Mouse (Mus musculus) kidney, embryonic 14.5 days (tissue): ENCODE results near the gene Gm39115. TPM values are rescaled to one million over a fixed set of nuclear protein-coding genes. Genes with fewer than 3 reads are reported as not detected.
"Not testable (repeated sequence)": the region's sequence is repeated elsewhere in the genome, so short reads cannot be mapped to it uniquely, and the experiment has no call there.

Experiments
- ATAC-seq: fragments of 200-750 bp; cut with Nextera tagmentation; 2 replicates; pipeline ENCODE4 v1.8.0; 2017; ENCODE audit warnings: moderate number of reproducible peaks, mild to moderate bottlenecking, moderate TSS enrichment, moderate library complexity; ENCODE audit not compliant: low FRiP score, low TSS enrichment
- H3K27ac ChIP-seq: fragments of 300-500 bp; sonication (generic); 2 replicates; pipeline ENCODE4 v1.5.1; 2014; ENCODE audit warnings: low read depth, mild to moderate bottlenecking, low read length, moderate library complexity, mixed read lengths
- H3K27me3 ChIP-seq: fragments of 300-500 bp; sonication (generic); 2 replicates; pipeline ENCODE4 v1.6.1; 2014; ENCODE audit warnings: mild to moderate bottlenecking, low read length; ENCODE audit not compliant: control insufficient read depth, insufficient read depth
- H3K36me3 ChIP-seq: fragments of 300-500 bp; sonication (generic); 2 replicates; pipeline ENCODE4 v1.6.1; 2014; ENCODE audit warnings: low read length, mixed read lengths; ENCODE audit not compliant: control insufficient read depth, insufficient read depth
- H3K4me1 ChIP-seq: fragments of 300-500 bp; sonication (generic); 2 replicates; pipeline ENCODE4 v1.6.1; 2014; ENCODE audit warnings: low read length, mixed read lengths; ENCODE audit not compliant: control insufficient read depth, insufficient read depth
- H3K4me2 ChIP-seq: fragments of 300-500 bp; sonication (generic); replicated peaks from 2 replicates; pipeline ENCODE4 v1.6.1; 2014; ENCODE audit warnings: low read depth, mild to moderate bottlenecking, low read length
- H3K4me3 ChIP-seq: fragments of 300-500 bp; sonication (generic); 2 replicates; pipeline ENCODE4 v1.5.1; 2014; ENCODE audit warnings: mild to moderate bottlenecking, low read length
- H3K9ac ChIP-seq: fragments of 300-500 bp; sonication (generic); 2 replicates; pipeline ENCODE4 v1.6.1; 2014; ENCODE audit warnings: low read depth, mild to moderate bottlenecking, low read length, moderate library complexity
- H3K9me3 ChIP-seq: fragments of 300-500 bp; sonication (generic); 2 replicates; pipeline ENCODE4 v1.6.1; 2016; ENCODE audit warnings: low read length; ENCODE audit not compliant: control insufficient read depth
- WGBS: fragments of 180-500 bp; shearing (Covaris S2); extraction: QIAGEN DNeasy Blood & Tissue Kit; methylation state at CpG from one replicate; pipeline ENCODE4 v1.1.7; 2014; 5-methylcytosine and 5-hydroxymethylcytosine counted together
- polyA plus RNA-seq: library from polyadenylated mRNA; unstranded; fragments of >200 nt; fragmentation: Nextera tagmentation; extraction: Ambion mirVana; gene quantifications from 2 replicates; pipeline ENCODE4 v1.2.1, GENCODE M21; 2014

Gene Gm39115
- polyA plus RNA-seq, 1 experiment from 2014 or later: not detected

DNA sequence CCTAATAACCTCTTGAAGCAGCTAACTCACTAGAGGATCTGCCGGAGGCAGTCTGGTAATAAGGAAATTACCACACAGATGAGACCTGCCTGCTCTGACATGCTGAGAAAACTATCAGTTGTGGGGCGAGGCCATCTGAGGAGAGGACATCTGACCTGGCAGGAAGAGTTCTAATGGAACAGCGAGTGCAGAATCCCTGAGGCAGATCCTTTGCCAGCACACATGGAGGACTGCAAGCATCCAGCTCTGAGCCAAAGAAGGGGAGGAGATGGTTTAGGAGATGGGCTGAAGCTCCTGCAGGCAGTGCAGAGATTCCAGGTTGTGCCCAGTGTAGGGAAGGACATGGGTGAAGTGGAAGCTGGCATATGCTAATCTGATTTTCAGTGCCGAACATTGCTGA, 16.4 kb upstream of the Gm39115 start:
- WGBS: 87% methylated on average over 4 of the region's 4 CpGs
- Histone ChIP-seq H3K4me3 (no peak overlapping the region), H3K27me3 (no peaks in the 10 kb centered on the region)

DNA sequence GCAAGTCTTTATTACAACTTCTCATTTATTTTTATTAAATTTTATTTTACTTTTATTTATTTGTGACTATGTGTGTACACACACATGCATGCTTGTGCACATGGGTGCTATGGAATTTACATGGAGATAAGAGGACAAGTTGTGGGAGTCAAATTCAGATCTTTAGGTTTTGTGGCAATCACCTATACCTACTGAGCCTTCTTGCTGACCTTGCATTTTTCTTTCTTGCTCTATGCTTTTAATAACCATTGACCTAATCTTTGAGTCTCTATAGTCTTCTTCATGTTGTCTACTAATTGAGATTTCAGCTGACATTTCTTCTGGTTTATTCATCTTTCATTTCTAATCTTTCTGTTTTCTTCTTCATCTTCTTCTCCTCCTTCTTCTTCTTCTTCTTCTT, 12.8 kb upstream of the Gm39115 start:
- Histone ChIP-seq H3K4me3 (no peak overlapping the region), H3K27ac (no peak overlapping the region), H3K9me3 (no peaks in the 10 kb centered on the region), H3K4me2 (no peak overlapping the region), H3K36me3 (no peaks in the 10 kb centered on the region), H3K27me3 (no peaks in the 10 kb centered on the region), H3K9ac (no peak overlapping the region), H3K4me1 (no peaks in the 10 kb centered on the region)
- no peak for ATAC-seq

More for the DNA sequence above, 16.4 kb upstream of the Gm39115 start:
- Histone ChIP-seq H3K4me2 (no peak overlapping the region), H3K9ac (no peak overlapping the region), H3K4me1 (no peaks in the 10 kb centered on the region), H3K27ac (no peak overlapping the region), H3K36me3 (no peaks in the 10 kb centered on the region), H3K9me3 (no peaks in the 10 kb centered on the region)
- ATAC-seq: no peak

DNA sequence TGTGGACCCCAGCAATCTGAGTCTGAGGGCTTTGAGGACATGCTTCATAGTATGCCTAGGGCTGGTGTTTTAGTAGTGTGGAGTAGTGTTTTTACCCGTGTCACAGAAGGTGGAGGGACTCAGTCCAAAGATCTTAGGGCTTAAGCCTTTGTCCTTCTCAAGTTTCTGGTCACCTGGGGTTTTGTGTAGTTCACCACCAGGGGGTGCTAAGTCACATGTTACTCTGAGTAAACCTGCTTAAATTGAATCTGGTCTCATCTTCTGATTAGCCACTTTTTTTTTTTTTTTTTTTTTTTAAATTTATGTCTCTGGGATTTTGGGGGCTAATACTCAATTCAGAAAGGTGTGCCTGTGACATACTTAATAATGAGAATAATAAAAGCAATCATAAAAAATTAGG, 10.2 kb upstream of the Gm39115 start:
- 3% methylated on average over 1 of the region's 1 CpGs for WGBS
- Histone ChIP-seq H3K9ac (no peak overlapping the region), H3K36me3 (no peaks in the 10 kb centered on the region), H3K4me3 (no peak overlapping the region), H3K27me3 (no peaks in the 10 kb centered on the region), H3K27ac (no peak overlapping the region), H3K4me1 (no peaks in the 10 kb centered on the region), H3K4me2 (no peak overlapping the region), H3K9me3 (no peaks in the 10 kb centered on the region)
- no peak for ATAC-seq

DNA sequence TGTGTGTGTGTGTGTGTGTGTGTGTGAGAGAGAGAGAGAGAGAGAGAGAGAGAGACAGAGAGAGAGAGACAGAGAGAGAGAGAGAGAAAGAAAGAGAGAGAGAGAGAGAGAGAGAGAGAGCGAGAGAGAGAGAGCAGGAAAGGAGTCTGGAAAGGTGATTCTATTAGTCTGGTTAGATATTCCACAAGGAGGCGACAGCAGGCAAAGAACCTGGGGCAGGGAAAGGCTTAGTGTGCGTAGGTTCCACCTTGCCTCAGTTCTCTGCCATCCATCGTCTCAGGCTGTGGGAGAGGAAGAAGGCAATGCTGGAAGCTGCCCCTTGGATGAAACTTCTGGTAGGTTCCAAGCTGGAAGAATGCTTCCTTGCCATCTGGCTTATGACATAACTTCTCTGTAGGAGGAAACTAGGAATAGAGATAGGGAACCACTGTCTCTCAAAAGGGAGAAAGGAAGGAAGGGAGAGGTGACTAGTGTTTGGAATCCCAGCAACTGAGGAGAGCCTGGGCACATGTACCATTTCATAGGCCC, 9.6 kb upstream of the Gm39115 start:
- H3K9ac ChIP-seq: no peak overlapping the region
- no peak overlapping the region for H3K27ac ChIP-seq
- WGBS: 40% methylated on average over 4 of the region's 4 CpGs

DNA sequence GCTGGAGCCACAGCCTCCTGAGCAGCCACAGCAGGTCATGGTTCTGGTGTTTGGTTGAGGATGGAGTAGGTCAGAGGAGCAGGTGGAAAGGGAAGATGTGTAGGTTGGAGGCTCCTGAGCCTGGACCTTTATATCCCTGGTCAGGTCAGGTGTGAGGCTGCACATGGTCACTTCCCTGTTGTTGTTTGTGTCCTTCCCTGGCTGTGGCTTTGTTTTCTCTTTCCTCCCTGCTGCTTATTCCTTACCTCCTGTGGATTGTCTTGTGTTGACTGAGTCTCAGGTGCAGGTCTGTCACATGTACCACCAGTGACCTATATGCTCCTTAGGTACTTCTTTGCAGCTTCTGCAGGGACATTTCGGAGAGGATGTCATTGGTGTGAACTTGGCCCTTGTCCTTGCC, 8.7 kb upstream of the Gm39115 start, which contains the start of gene Gm45337:
Gm45337 (minus strand) TSS at position 101 of the 400 bp plus-strand sequence.
- 70% methylated on average over 1 of the region's 1 CpGs for WGBS
- H3K27ac ChIP-seq: no peak within 1 kb of the TSS
- H3K4me3 ChIP-seq: no peak within 1 kb of the TSS
- H3K9me3 ChIP-seq: no peaks in the 10 kb centered on the region
- H3K9ac ChIP-seq: no peak within 1 kb of the TSS
- no peak within 1 kb of the TSS for H3K4me2 ChIP-seq
- H3K36me3 ChIP-seq: no peaks in the 10 kb centered on the region
- H3K27me3 ChIP-seq: no peaks in the 10 kb centered on the region
- H3K4me1 ChIP-seq: no peaks in the 10 kb centered on the region
- ATAC-seq: no peak

More for the DNA sequence above, 9.6 kb upstream of the Gm39115 start:
- ATAC-seq: no peak
- no peaks in the 10 kb centered on the region for H3K36me3 ChIP-seq
- H3K4me2 ChIP-seq: no peak overlapping the region
- H3K4me1 ChIP-seq: no peaks in the 10 kb centered on the region
- H3K9me3 ChIP-seq: no peaks in the 10 kb centered on the region
- no peaks in the 10 kb centered on the region for H3K27me3 ChIP-seq
- no peak overlapping the region for H3K4me3 ChIP-seq

DNA sequence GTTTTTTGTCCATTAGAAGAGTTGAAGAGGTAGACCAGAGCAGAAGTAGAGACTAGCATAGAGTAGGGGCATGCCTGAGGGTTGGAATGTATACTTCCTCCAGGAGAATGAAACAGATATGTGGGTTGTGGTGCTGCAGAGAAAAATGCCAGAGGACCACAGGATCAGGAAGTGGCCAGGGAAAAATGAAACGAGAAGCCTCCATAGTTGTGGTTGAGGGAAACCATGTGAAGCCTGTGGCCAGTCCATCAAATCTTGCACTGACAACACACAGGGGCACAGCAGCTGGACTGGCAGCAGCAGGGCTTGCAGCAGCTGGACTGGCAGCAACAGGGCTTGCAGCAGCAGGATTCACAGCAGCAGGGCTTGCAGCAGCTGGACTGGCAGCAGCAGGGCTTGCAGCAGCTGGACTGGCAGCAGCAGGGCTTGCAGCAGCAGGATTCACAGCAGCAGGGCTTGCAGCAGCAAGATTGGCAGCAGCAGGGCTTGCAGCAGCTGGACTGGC, 7.7 kb upstream of the Gm39115 start:
- not testable (repeated sequence) for H3K9me3 ChIP-seq, ATAC-seq, H3K4me2 ChIP-seq, H3K9ac ChIP-seq, H3K4me3 ChIP-seq, H3K4me1 ChIP-seq, H3K27ac ChIP-seq, H3K27me3 ChIP-seq, H3K36me3 ChIP-seq
- WGBS: 43% methylated on average over 1 of the region's 1 CpGs

DNA sequence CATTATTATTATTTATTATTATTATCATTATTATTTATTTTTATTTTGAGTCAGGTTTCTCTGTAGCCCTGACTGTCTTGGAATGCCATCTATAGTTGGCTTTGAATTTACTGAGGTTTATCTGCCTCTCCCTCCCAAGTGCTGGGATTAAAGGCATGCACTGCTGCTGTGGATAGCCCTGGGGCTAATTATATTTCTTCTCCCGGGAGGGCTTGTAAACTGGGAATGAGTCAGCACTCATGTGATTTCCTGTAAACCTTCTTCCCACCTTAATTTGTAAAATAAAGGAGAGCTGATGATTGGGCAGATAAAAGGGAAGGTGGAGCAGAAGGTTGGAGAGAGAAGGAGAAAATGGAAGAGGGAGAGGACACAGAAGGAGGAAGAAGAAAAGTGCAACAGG, 4.9 kb upstream of the Gm39115 start:
- Histone ChIP-seq H3K27ac (no peak overlapping the region), H3K27me3 (no peaks in the 10 kb centered on the region), H3K4me1 (no peaks in the 10 kb centered on the region), H3K9me3 (no peaks in the 10 kb centered on the region), H3K4me2 (no peak overlapping the region), H3K36me3 (no peaks in the 10 kb centered on the region), H3K4me3 (no peak overlapping the region), H3K9ac (no peak overlapping the region)
- WGBS: 0% methylated on average over 1 of the region's 1 CpGs
- ATAC-seq: no peak

DNA sequence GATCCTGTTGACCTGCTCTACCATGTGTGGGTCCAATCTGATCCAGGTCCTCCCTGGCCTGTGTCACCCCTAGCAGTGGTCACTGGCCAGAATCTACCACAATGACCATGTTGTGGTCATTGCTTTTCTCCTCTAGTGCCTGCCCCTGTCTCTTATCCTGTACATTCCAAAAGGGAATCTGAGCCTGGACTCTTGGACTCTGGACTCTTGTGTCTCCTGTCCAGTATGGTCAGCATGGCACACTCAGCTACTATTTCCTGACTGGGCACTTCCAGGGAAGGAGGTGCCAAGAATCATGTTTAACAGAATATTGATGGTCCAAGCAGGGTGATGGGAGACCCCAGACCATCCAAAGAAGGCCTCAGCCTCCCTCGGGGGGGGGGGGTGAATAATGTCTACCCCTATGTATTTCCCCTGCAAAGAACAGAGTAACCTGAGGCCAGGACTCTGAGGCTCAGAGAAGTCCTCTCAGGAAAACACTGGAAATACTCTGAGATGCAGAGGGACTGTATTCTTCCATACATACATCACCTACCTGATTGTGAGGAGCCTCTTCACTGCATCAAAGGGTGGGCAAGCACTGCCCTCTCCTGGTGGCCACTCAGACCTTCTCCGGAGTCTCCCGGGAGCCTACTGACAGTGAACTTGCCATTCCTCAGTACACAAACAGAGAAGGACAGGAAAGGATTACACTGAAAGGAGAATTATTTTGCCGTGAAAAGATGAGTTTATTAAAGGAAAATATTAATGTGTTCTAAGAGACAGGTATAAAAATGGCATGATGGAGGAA, 1.4 kb downstream of the Gm39115 start:
- Histone ChIP-seq H3K9me3 (no peaks in the 10 kb centered on the region), H3K9ac (no peak overlapping the region), H3K4me2 (no peak overlapping the region), H3K36me3 (no peaks in the 10 kb centered on the region), H3K27me3 (no peaks in the 10 kb centered on the region), H3K27ac (no peak overlapping the region), H3K4me1 (no peaks in the 10 kb centered on the region), H3K4me3 (no peak overlapping the region)
- WGBS: 56% methylated on average over 4 of the region's 4 CpGs
- no peak for ATAC-seq

DNA sequence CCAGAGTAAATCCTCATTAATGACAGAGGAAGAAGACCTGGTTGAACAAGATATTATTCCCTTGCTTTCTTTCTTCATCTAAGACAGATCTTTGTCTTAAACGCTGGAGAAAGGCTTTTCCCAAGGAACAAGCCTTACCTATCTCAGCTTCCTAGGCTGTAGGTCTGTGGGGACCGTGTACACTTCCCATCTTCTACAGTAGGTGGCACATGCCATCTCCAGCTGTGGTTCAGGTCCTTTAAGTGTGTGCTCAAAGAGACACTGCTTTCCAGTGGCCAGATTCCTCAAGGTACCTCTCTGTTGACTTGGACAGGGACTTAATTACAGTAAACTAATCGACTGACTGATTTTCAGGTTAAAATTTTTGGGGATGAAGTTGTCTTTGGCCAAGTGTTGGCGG, 7.0 kb downstream of the Gm39115 start:
- Histone ChIP-seq H3K9me3 (no peaks in the 10 kb centered on the region), H3K9ac (no peak overlapping the region), H3K4me2 (no peak overlapping the region), H3K4me1 (no peaks in the 10 kb centered on the region), H3K36me3 (no peaks in the 10 kb centered on the region), H3K27me3 (no peaks in the 10 kb centered on the region), H3K27ac (no peak overlapping the region), H3K4me3 (no peak overlapping the region)
- no peak for ATAC-seq
- WGBS: 67% methylated on average over 4 of the region's 4 CpGs
